Mouse (Mus musculus): ENCODE data around the gene Clip4.

Gene Clip4

DNA sequence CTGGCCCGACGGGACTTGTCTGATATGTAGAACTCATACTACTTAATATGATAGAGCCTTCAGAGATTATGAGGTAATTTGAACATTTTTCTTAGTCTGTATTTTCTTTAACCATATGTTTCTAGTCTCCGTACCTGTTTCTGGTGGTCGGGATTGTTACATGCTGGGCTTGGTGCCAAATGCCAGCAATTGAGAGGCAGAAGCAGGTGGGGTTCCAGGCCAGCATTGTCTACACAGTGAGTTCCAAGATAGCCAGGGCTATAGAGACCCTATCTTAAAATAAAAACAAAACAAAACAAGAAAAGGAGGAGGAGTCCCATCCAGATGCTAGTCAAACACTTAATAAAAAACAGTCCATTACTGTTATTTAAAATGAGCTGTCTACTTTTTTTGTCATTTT lies 23.3 kb downstream of the Clip4 start:
- DNase-seq (ENCODE audit: extremely low spot score): no peak

DNA sequence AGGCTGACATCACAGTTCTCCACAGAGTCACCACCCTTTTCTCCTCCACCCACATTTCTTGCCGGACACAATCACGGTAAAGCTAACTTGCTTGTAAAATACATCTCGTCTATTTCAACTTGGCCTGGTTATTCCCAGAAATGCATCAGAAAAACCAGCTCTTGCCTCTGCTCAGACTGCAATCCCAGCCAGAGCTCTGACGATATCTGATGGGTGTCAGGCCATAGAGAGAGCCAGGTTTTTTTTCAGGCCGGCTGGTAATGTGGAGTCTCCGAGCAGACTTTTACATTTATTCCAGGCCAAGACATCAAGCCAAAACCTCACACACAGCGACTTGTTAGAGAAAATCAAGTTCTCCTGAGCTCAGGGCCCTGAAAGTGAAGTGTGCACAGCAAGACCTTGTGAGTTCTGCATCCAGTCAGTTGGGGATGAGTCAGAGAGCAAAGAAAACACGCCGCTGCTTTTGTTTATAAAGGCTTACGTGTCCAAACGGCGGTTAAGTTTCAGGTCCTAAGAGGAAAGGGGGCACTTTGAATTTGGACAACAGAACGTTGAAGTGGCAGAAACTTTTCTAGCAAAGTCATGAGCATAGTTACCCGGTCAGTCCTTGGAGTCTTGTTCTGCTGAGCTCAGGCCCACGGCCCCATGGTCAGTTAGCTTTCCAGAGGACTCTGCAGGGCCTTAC lies 27.4 kb downstream of the Clip4 start:
- no peak for DNase-seq (ENCODE audit: extremely low spot score)

DNA sequence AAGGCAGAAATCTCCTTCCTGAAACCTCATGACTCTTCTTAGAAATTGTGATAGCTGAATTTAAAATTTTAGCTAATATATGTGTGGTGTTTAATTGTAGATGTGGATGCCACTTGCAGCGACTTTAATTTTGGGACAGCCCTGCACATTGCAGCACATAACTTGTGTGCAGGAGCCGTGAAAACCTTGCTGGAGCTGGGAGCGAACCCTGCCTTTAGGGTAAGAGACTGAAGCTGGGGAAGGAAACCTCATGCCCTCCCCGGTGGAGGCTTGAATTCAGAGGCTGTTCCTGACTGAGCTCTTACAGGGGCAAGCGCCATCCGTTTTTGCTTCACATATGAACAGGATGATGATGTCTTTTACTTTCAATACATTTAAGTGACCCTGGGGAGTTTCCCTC lies 35.2 kb downstream of the Clip4 start:
- DNase-seq (ENCODE audit: extremely low spot score): no peak

DNA sequence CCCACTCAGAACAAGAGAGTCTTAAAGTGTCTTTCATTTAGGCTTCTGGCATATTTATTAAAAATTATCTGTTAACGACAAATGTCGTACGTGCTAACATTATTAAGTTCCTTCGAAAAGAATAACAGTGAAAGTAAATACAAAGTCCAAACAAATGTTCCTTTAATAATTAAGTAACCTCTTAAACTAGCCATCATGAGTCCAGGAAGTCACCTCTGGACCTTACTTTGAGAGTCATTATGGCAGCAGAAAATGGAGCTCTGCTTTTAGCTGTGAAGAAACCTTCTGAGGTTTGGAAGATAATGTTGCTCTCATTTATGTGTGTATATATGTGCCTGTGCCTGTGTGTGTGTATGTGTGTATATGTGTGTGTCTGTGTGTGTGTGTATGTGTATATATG lies 35.6 kb downstream of the Clip4 start:
- no peak for DNase-seq (ENCODE audit: extremely low spot score)

DNA sequence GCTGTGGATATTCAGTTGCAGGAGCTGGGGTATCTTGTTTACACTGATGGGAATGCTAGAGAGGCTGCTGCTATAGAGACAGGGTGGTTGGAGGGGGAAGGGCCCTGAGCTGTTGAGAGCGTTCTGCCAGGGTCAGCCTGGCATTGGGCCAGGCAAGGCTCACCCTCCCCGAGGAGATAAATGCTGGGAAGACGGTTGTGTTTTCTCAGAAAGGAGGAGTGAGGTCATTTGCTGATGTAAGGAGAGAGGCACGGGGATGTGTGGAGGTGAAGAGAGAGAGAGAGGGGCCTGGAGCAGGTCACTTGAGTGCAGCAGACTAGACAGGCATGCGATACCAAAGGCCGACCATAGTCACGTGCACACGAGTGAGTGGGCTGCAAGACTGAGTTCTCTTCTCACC lies 42.8 kb downstream of the Clip4 start:
- DNase-seq (ENCODE audit: extremely low spot score): no peak

DNA sequence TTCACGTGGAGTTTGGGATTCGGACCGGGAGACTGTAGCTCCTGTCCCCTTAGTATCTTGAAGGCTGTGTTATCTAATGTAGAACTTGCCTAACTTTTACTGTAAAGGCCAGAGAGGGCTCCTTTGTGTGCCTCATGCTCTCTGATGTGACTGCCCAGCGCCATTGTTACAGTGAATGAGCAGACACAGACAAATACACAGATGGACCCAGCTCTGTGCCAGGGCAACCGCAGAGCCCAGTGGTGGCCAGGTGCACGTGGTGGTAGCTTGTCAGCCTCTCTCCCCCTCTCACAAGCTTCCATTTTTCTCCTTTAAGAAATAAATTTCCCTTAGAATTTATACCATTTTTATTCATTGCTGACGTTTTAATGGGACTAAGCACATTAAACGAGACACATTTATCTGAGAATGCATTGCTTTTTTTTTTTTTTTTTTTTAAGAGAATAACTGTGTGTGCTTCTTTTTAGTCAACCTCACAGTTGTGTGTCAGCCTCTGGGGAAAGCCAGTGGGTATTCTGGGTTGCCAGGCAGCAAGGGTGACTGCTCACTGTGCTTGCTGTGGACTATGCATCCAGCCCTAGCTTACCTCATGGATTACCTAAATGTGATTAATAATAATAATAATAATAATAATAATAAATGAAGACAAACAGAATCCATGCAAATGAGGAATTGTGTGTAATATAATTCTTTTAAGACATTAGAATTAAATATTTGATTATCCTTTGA lies 48.0 kb downstream of the Clip4 start:
- no peak for DNase-seq (ENCODE audit: extremely low spot score)

DNA sequence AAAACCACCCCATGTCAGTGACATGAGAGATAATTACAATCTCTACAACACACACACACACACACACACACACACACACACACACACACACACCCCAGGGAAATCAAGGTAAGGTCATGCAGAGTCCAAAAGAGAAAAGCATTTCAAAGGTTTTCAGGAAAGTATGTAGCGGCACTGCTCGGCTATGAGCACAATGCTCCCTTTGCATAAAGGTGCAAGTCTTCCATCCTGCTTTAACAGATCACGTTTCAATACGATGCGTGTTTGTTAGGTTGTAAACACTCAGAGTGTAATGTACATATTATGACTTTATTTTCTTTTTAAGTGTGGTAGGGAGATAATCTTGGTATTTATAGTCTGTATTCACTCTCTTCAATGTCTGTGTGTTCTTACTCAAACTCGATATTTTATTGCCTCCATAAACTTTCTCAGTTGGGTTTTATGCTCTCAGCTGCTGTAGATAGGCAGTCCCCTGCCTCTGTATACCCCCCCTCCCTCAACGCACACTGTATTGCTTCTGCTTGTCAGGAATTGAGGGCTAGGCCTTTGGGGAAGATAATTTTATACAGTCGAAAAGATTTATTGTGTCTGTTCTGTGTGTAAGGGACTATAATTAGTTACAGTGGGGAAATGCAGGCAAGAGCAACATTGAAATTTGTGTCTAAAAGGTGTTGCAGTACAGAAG lies 55.5 kb downstream of the Clip4 start:
- DNase-seq (ENCODE audit: extremely low spot score): no peak

DNA sequence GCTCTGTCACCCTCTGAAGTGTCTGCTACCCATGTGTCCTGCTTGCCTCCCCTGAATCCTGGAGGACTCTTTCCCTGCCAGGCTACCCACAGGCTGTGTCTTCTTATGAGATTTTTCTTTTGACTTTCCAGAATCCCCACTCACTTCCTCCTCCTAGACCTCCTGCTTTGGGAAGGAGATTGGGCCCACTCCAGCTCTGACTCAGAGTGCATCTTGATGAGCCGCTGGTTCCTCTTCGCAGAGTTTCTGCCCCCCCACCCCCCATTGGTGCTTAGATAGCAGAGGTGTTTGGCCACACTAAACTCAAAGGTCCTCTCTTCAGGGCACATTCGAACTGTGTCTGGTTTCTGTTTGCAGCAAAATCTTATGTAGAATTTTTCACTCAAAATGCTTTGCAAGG lies 58.3 kb downstream of the Clip4 start:
- no peak for DNase-seq (ENCODE audit: extremely low spot score)

DNA sequence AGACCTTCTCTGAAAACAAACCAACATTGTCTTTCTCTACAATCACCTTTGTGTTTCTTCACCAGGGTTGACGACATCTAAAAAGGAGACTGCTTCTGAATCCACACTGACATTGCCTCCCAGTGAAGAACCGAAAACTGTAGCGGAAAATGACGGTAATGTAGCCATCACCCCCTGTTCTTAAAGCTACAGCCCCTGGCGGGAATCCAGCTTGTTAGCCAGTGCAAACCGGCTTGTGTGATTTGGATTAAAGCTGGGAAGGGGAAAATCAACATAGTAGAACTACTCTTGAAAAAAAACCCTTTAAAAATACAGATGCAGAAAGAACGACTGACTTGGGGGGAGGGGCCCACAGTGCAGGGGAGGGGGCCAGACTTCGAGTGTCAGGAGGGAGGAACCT lies 59.4 kb downstream of the Clip4 start:
- no peak for DNase-seq (ENCODE audit: extremely low spot score)

DNA sequence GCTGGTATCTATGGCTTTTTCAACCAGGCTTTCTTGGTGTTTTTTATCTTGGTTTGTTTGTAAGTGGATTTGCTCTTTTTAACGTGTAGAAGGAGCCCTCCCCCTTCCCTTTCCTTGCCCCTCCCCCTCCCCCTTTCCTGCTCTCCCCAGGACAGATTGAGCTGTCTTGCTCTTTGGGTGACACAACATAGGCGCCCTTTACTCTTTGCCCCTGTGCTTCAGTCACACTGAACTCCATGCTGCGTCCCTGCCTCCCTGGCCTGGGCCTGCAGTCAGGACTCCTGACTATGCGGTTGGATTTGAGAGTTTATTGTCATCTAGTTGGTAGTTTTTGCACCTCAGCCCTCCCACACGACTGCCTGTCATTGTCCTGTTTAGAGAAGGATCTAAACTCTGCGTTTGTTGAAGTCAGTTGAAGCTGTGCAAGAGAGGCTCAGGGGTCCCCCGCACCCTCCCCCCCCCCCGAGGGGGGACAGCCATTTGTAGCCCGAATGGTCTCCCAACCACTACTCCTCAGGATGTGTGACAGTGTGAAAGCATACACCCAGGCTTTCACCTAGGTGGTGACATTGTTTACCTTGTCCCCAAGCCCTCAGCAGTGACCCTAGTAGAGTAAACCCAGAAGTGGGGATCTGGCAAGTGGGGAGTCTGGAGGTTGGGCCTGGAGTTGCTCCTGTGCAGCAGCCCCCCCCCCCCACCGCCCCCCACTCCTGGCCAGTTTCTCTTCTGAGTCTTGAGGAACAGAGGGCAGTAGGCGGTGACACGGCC lies 60.6 kb downstream of the Clip4 start:
- DNase-seq (ENCODE audit: extremely low spot score): no peak

DNA sequence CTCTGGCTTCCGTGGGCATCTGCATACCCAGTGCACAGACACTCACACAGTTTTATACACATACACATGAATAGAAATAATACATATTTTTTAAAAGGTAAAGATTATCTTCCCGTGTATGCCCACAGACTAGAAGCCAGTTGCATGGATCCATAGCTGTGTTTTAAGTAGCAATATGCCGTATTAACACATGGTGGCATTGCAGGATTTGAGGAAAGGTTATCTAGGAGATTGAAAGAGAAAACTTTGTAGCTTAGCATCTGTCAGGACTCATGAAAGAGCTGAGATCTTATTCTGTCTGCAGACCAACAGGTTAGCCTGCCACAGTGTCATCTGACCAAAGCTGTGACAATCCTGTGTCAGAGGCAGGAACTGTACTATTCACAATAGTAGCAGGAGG lies 63.7 kb downstream of the Clip4 start:
- DNase-seq (ENCODE audit: extremely low spot score): no peak

DNA sequence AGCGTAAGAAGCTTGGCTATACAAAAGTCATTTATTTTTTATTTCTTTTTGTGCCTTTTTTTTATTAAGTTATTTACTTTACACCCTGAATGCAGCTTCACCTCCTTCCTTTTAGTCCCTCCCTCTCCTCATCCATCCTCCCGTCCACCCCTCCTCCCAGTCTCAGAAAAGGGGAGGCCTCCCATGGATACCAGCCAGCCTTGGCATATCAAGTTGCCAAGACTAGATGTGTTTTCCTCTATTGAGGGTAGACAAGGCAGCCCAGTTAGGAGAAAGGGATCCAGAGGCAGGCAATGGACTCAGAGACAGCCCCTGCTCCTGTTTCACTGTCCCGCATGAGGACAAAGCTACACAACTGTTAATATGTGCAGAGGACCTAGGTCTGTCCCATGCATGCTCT lies 93.9 kb downstream of the Clip4 start:
- DNase-seq (ENCODE audit: extremely low spot score): no peak

DNA sequence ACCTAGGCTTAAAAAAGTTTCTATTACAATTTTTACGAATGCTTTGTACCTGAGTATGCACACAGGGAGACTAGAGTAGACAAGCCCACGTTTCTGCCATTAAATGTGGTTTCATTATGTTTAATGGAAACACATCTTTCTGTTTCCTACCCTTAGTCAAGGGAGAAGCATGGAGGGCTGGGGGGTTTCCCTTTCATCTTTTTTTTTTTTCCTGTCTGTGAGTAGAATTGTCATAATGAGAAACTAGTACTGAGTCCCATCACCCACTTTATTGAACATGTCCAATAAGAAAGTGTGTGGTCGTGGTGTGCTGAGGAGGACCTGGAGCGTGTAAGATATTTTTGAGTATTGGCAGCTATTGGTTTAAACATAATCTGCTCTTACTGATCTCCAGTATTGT lies 94.6 kb downstream of the Clip4 start:
- no peak for DNase-seq (ENCODE audit: extremely low spot score)

DNA sequence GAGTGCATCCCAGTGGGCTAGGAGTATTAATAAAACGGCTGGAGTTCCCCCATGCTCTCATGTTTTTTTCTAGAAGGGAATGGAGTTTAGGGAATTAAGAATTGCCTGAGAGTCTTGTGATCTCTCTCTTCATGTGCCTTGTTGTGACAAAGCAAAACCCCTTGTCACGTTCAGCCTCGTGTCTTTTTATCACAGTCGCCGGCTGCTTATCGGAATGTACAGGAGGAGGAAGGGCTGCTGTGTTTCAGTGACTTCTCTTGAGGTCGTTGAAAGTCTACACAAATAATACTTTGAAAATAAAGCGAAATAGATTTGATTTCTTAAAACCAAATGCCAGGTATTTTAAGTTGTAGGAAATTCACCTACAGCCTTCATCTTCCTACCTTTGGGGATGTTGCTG lies 95.8 kb downstream of the Clip4 start:
- no peak for DNase-seq (ENCODE audit: extremely low spot score)

DNA sequence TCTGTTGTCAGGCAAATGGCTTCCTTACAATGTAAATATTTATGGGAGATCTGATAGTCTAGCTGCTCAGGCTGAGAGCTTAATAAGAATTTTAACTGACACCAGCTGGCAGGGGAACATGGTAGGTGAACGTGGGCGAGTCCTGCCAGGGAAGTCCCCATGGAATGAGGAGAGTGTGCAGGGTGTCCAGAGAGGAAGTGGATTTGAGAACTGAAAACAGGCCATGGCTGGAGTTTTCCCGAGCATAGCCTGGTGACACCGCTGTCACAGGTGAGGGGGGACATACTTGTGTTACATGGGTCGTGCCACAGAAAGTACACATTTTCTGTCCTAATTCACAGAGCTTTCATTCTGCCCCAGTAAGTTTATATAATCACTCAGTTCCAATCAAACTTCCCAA lies 97.2 kb downstream of the Clip4 start:
- DNase-seq (ENCODE audit: extremely low spot score): no peak

DNA sequence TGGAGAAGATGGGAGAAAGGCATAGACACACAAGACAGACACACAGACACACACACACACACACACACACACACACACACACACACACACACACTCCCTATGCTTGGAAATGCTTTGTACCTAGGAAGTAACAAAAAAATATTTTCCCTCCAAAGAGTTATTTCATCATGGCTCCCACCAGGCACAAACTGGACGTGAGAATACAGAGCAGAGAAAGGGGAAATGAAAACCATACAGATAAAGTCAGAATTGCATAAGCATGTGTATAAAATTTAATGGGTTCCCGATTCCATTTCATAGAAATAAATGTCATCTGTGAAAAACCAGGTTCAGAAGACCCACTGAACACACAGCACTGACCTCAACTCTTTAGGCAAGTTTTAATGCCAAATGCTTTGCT lies 99.6 kb downstream of the Clip4 start:
- no peak for DNase-seq (ENCODE audit: extremely low spot score)

DNA sequence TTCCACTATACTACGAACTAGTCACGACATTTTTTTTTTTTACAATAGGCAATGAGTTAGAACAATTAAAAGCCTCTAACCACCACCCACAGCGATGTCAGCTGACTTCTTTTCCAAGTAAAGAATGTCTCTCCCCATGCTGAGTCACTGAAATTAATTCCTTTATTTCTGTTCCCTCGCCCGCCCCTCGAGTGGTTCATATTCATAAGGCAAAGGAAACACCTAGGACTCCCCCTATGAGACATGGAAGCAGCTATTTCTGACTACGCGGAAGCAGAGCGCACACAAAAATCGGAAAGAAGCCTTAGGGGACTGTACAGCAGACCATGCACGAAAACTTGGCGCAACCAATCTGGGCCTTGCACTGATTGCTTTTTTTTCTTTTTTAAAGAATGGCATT lies 100.6 kb downstream of the Clip4 start:
- peak; percentile 4 for DNase-seq (ENCODE audit: extremely low spot score)

DNA sequence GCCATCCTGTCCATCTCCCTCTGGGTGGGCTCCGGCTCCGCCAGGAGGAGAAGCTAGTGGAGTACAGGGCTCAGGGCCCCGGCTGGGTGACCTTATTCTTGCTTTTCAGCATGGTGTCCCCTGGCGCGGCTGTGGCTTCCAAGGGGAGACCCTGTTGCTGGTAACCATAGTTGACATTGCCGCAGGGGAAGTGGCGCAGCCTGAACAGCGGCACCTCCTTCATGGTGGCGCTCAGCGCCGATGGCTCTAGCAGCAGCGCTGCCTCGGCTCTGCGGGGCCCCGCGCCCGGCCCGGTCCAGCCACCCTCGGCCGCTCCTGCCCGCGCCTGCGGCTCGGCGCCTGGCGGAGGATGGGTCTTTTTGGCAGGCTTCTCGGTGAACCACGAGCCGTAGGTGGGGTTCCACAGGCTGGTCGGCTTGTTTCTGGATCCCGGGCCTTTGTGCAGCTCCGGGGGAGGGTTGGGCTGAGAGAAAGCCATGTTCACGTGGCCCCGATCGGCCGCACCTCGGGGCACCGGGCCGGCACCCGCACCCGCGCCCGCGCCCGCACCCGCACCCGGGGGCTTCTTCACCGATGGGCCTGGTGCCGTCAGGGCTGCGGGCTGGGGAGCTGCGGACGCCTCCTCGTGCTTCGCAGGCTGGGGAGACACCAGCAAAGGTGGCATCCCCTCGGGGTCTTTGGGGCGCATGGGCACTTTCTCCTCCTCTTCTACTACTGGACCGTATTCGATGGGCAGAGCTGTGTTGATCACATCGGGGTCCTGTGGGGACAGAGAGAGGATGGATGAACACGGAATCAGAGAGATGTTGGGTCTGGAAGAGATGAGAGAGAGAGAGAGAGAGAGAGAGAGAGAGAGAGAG lies 101.3 kb downstream of the Clip4 start:
- peak; percentile 70 for DNase-seq (ENCODE audit: extremely low spot score)

DNA sequence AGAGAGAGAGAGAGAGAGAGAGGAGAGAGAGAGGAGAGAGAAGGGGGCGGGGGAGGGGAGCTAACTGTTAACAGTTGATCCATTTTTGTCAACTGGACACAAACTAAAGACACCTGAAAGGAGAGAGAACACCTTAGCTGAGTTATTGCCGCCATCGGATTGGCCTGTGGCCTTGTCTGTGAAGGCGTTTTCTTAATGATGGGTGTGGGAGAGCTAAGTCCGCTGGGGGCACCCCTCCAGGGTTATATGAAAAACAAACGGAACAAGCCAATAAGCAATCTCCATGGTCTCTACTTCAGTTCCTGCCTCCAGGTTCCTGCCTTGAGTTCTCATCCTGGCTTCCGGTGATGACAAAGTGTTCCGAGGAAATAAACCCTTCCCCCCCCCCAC lies 102.0 kb downstream of the Clip4 start:
- no peak for DNase-seq (ENCODE audit: extremely low spot score)

DNA sequence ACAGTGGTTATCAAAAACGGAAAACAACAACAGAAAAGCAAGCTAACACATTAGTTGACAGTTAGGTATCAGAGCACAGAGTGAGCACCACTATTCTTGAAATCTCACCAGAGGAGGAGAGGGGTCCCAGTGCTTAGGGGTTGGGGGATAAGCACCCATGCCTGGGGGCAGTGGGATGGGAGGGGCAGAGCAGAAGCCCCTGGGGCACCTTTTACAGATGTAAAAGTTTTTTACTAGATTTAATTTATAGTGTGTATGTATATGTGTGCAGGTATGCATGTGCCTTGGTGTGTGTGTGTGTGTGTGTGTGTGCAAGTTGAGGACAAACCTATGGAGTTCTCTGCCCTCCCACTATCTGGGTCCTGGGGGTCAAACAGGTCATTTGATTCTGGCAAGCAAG lies 102.4 kb downstream of the Clip4 start:
- DNase-seq (ENCODE audit: extremely low spot score): no peak

DNA sequence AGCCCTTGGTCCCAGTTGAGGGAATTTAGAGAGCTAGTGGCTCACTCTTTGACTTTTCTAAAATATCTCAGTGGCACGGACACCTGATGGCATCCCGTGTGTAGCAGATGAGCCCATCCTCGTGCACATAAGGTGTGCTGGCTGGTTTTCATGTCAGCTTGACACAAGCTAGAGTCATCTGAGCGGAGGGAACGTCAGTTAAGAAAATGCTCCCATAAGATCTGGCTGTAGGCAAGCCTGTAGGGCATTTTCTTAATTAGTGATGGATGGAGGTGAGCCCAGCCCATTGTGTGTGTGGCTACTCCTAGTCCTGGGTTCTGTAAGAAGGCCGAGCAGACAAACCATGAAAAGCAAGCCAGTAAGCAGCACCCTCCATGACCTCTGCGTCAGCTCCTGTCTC lies 103.7 kb downstream of the Clip4 start:
- DNase-seq (ENCODE audit: extremely low spot score): no peak

DNA sequence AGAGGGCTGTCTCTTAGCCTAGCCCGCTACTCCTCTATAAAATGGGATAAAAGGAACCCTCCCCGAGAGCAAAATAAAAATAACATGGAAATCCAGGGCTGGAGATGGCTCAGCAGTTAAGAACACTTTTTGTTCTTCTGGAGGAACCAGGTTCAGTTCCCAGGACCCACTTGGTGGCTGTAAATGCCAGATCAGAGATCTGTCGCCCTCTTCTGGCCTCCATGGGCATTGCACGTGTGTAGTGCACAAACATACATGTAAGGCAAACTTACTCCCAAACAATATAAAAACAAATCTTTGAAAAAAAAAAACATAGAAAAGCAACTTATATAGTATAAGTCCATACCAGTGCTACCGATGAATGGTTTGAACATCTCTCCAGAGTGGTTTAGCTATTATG lies 104.7 kb downstream of the Clip4 start:
- peak; percentile 14 for DNase-seq (ENCODE audit: extremely low spot score)
